Mouse (Mus musculus) CH12.LX (cell line): ENCODE measurements at regions not wholly inside any gene's neighbourhood (a gene's known extent, or its start where the extent isn't known, plus 50 kb on each side); places are given as distances from the start of the nearest gene placed in this dataset.
"Not testable (repeated sequence)": the region's sequence is repeated elsewhere in the genome, so short reads cannot be mapped to it uniquely, and the experiment has no call there.

Experiments used
- DNase-seq: peaks from one replicate; pipeline ENCODE4 v3.0.0-alpha.2; 2013; ENCODE audit errors: extremely low read depth
- H3K27ac ChIP-seq: 2 replicates; pipeline ENCODE4 v1.5.1; 2012; ENCODE audit warnings: low read depth, mild to moderate bottlenecking, control low read depth, moderate library complexity; ENCODE audit not compliant: insufficient read depth
- H3K27me3 ChIP-seq: replicated peaks from 2 replicates; pipeline ENCODE3; 2012; ENCODE audit warnings: inconsistent platforms
- H3K36me3 ChIP-seq, 2 experiments: replicated peaks in 1 of 2; 2 replicates each; pipeline versions ENCODE3 to v1.6.1; 2012; ENCODE audit warnings: inconsistent platforms in 1 of 2, low read length in 1 of 2, mild to moderate bottlenecking in 1 of 2, mixed read lengths in 1 of 2, moderate library complexity in 1 of 2; ENCODE audit not compliant: control insufficient read depth in 1 of 2, insufficient read depth in 1 of 2
- H3K4me1 ChIP-seq, 2 experiments: 2 replicates each; pipeline ENCODE4 v1.6.1; 2012; ENCODE audit warnings: inconsistent platforms in 1 of 2, moderate library complexity in 1 of 2; ENCODE audit not compliant: insufficient read depth in 2 of 2, control insufficient read depth in 1 of 2
- H3K4me2 ChIP-seq: 2 replicates; pipeline ENCODE4 v1.6.1; 2012; ENCODE audit warnings: low read depth, mild to moderate bottlenecking, control low read depth; ENCODE audit not compliant: poor library complexity, insufficient read depth, severe bottlenecking
- H3K4me3 ChIP-seq, 3 experiments: fragments of 150-350 bp in 1 of 3; sonication (generic) in 1 of 3; replicated peaks in 1 of 3; 2 replicates each; pipeline versions ENCODE3 to v1.5.1; 2011 to 2012; ENCODE audit warnings: low read depth in 2 of 3, low read length in 2 of 3, mild to moderate bottlenecking in 2 of 3, moderate library complexity in 2 of 3, control low read depth in 1 of 3, improper control_type of control experiment in 1 of 3, inconsistent platforms in 1 of 3, mixed read lengths in 1 of 3; ENCODE audit not compliant: poor library complexity in 1 of 3
- H3K79me2 ChIP-seq: replicated peaks from 2 replicates; pipeline ENCODE4 v1.6.1; 2012; ENCODE audit warnings: mild to moderate bottlenecking, moderate library complexity; ENCODE audit not compliant: control insufficient read depth, poor library complexity, insufficient read depth, severe bottlenecking; ENCODE audit errors: extremely low read depth
- H3K9ac ChIP-seq: 2 replicates; pipeline ENCODE4 v1.6.1; 2012; ENCODE audit warnings: low read depth, mild to moderate bottlenecking, control low read depth, moderate library complexity; ENCODE audit not compliant: insufficient read depth
- H3K9me3 ChIP-seq: replicated peaks from 2 replicates; pipeline ENCODE3; 2012; ENCODE audit warnings: low read length, inconsistent platforms, mixed read lengths
- BHLHE40 ChIP-seq: IDR thresholded peaks from 2 replicates; pipeline ENCODE4 v1.6.1; 2011; ENCODE audit warnings: mild to moderate bottlenecking, low read depth, low read length, improper control_type of control experiment
- CHD1 ChIP-seq: IDR thresholded peaks from 2 replicates; pipeline ENCODE4 v1.6.1; 2012; ENCODE audit warnings: low read depth, low read length, improper control_type of control experiment, inconsistent platforms
- CHD2 ChIP-seq: IDR thresholded peaks from 2 replicates; pipeline ENCODE4 v1.6.1; 2011; ENCODE audit warnings: low read length, improper control_type of control experiment
- ETS1 ChIP-seq: conservative IDR thresholded peaks from 2 replicates; pipeline ENCODE4 v1.6.1; 2012; ENCODE audit warnings: low read depth, mild to moderate bottlenecking, inconsistent platforms, low read length, improper control_type of control experiment, moderate library complexity
- GABPA ChIP-seq: IDR thresholded peaks from 2 replicates; pipeline ENCODE4 v1.6.1; 2012; ENCODE audit warnings: low read depth, low read length, improper control_type of control experiment, inconsistent platforms; ENCODE audit not compliant: insufficient replicate concordance
- HCFC1 ChIP-seq: IDR thresholded peaks from 2 replicates; pipeline ENCODE4 v1.6.1; 2012; ENCODE audit warnings: low read depth, mild to moderate bottlenecking, inconsistent platforms, low read length, improper control_type of control experiment
- IRF4 ChIP-seq: IDR thresholded peaks from 2 replicates; pipeline ENCODE4 v1.6.1; 2014; ENCODE audit warnings: low read depth, mild to moderate bottlenecking, inconsistent platforms, low read length, improper control_type of control experiment
- JUND ChIP-seq: conservative IDR thresholded peaks from 2 replicates; pipeline ENCODE4 v1.6.1; 2011; ENCODE audit warnings: low read depth, low read length, improper control_type of control experiment
- MAFK ChIP-seq: IDR thresholded peaks from 2 replicates; pipeline ENCODE4 v1.6.1; 2011; ENCODE audit warnings: low read length, improper control_type of control experiment; ENCODE audit not compliant: insufficient replicate concordance
- MAX ChIP-seq: IDR thresholded peaks from 2 replicates; pipeline ENCODE4 v1.6.1; 2011; ENCODE audit warnings: low read length, improper control_type of control experiment
- MEF2A ChIP-seq: IDR thresholded peaks from 2 replicates; pipeline ENCODE4 v1.6.1; 2014; ENCODE audit warnings: low read depth, mild to moderate bottlenecking, inconsistent platforms, low read length, improper control_type of control experiment, borderline replicate concordance
- MYC ChIP-seq: IDR thresholded peaks from 2 replicates; pipeline ENCODE4 v1.6.1; 2011; ENCODE audit warnings: low read depth, mild to moderate bottlenecking, improper control_type of control experiment, low read length
- NRF1 ChIP-seq: IDR thresholded peaks from 2 replicates; pipeline ENCODE4 v1.6.1; 2014; ENCODE audit warnings: low read depth, mild to moderate bottlenecking, inconsistent platforms, low read length, improper control_type of control experiment, moderate library complexity
- POLR2A ChIP-seq: IDR thresholded peaks from 2 replicates; pipeline ENCODE4 v1.6.1; 2011; ENCODE audit warnings: low read depth, mild to moderate bottlenecking, improper control_type of control experiment, low read length
- TBP ChIP-seq: conservative IDR thresholded peaks from 2 replicates; pipeline ENCODE4 v1.6.1; 2011; ENCODE audit warnings: low read depth, low read length, improper control_type of control experiment
- TCF12 ChIP-seq: IDR thresholded peaks from 2 replicates; pipeline ENCODE4 v1.6.1; 2014; ENCODE audit warnings: low read depth, mild to moderate bottlenecking, inconsistent platforms, low read length, improper control_type of control experiment
- USF1 ChIP-seq: IDR thresholded peaks from 2 replicates; pipeline ENCODE4 v1.6.1; 2014; ENCODE audit warnings: low read depth, mild to moderate bottlenecking, inconsistent platforms, low read length, improper control_type of control experiment
- ZNF384 ChIP-seq: IDR thresholded peaks from 2 replicates; pipeline ENCODE4 v1.6.1; 2012; ENCODE audit warnings: low read depth, low read length, improper control_type of control experiment, inconsistent platforms
- dilution Hi-C: fragments of 300-500 bp; cut with MboI; formaldehyde crosslinking; loops from 2 replicates; pipeline ENCODE4 v1.14.3; 2020; ENCODE audit warnings: low sequenced_read_pairs; ENCODE audit not compliant: extremely low pct_unique_long_range_greater_than_20kb, extremely low pct_ligation_motif_present
- in situ Hi-C: fragments of 300-500 bp; cut with MboI; formaldehyde crosslinking; loops from 3 replicates; pipeline ENCODE4 v1.14.3; 2019; ENCODE audit warnings: low sequenced_read_pairs, low pct_ligation_motif_present, low pct_unique_long_range_greater_than_20kb, mixed read lengths

DNA sequence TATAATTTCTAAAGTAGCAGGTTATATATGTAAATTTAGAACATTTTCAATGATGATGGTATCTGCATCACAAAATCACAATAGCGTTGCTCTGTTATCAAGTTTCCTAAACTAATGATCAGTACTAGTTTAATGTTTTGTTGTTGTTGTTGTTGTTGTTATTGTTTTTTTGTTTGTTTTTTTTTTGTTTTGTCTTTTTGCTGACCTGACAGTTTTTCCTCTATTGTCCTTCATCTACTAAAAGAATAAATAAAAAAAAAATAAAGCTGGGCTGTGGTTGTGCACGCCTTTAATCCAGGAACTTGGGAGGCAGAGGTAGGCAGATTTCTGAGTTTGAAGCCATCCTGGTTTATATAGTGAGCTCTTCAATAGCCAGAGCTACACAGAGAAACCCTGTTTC lies 427.9 kb upstream of the Slc5a7 start:
- no peak overlapping the region for H3K27ac ChIP-seq
- TF ChIP-seq MAFK (peak; percentile 74), NRF1 (no peak), ETS1 (no peak), MAX (no peak)
- H3K4me3 ChIP-seq = no peak overlapping the region
- no peak for DNase-seq
- peaks cover 31% of the 10 kb centered on the region for H3K9me3 ChIP-seq
- no peak overlapping the region for H3K9ac ChIP-seq
- H3K4me2 ChIP-seq = no peak overlapping the region
- in situ Hi-C loops = no loop called here
- dilution Hi-C loops = no loop called here
- H3K79me2 ChIP-seq = no peaks in the 10 kb centered on the region
- H3K36me3 ChIP-seq = no peaks in the 10 kb centered on the region
- H3K27me3 ChIP-seq = no peaks in the 10 kb centered on the region
- H3K4me1 ChIP-seq = no peaks in the 10 kb centered on the region

DNA sequence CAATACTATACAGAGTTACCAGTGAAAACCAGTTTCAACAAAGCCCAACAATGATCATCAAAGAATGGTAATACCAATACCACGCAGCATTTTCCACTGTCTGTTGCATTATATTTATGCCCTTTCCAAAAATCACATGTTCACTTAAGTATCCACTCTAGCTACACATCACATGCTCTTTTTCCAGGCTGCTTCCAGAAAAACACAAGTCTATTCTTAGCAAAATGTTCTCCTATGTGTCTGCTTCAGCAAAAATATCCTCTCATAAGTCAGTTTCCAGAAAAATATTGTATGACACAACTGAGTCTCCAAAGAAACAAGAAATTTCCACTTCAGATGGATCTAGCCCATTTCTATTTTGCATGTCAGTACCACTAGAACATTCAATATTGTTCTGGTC lies 414.2 kb upstream of the Slc5a7 start:
- no peaks in the 10 kb centered on the region for H3K36me3 ChIP-seq
- in situ Hi-C loops (no loop called here), dilution Hi-C loops (no loop called here)
- H3K79me2 ChIP-seq = no peaks in the 10 kb centered on the region
- DNase-seq = no peak
- TF ChIP-seq MAFK (no peak), MEF2A (no peak), IRF4 (no peak), BHLHE40 (no peak), TCF12 (no peak), HCFC1 (no peak), GABPA (no peak), CHD1 (no peak), ZNF384 (no peak), TBP (no peak), ETS1 (no peak), JUND (no peak), USF1 (no peak), POLR2A (no peak), MYC (no peak), MAX (no peak), NRF1 (no peak), CHD2 (no peak)
- TF ChIP-seq, all 38 proteins: peak for 0
- H3K4me3 ChIP-seq = no peak overlapping the region
- no peaks in the 10 kb centered on the region for H3K27me3 ChIP-seq
- H3K4me1 ChIP-seq = no peaks in the 10 kb centered on the region
- H3K4me2 ChIP-seq = no peak overlapping the region
- peaks cover 14% of the 10 kb centered on the region for H3K9me3 ChIP-seq
- no peak overlapping the region for H3K9ac ChIP-seq
- H3K27ac ChIP-seq = no peak overlapping the region

DNA sequence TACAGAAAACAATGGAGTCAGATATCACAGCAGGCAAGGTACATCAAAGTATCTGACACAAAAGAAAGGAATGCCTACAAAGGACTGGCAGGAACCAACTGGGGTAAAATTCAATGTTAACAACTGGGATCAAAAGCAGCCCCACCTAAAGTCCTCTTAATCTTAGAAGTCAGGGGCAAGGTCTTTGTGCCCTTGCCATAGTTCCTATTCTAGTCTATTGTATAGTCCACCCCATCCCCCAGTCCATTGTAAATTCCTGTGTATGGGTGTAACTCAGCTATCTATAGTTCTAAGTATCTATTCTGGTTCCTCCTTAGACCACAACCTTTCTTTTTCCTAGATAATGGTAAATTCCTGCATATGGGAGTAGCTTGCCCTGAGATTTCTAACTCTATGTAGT lies 409.0 kb upstream of the Slc5a7 start:
- H3K27ac ChIP-seq, H3K27me3 ChIP-seq, H3K9ac ChIP-seq, DNase-seq, H3K79me2 ChIP-seq, in situ Hi-C loops, H3K4me1 ChIP-seq, H3K4me2 ChIP-seq, H3K4me3 ChIP-seq, H3K36me3 ChIP-seq, dilution Hi-C loops: not testable (repeated sequence)
- peaks cover 22% of the 10 kb centered on the region for H3K9me3 ChIP-seq
